Mouse (Mus musculus) neutrophil, adult 65 days (primary cell): Measurements from ENCODE around the gene Donson. TPM values are rescaled to one million over a fixed set of nuclear protein-coding genes. Genes with fewer than 3 reads are reported as not detected.

Experiments
- total RNA-seq: library from RNA; stranded (reverse); gene quantifications from 2 replicates; pipeline ENCODE4 v1.2.4, GENCODE M21; 2023

The Donson gene
- 16.7 and 25.7 TPM in 2 replicates for total RNA-seq

DNA sequence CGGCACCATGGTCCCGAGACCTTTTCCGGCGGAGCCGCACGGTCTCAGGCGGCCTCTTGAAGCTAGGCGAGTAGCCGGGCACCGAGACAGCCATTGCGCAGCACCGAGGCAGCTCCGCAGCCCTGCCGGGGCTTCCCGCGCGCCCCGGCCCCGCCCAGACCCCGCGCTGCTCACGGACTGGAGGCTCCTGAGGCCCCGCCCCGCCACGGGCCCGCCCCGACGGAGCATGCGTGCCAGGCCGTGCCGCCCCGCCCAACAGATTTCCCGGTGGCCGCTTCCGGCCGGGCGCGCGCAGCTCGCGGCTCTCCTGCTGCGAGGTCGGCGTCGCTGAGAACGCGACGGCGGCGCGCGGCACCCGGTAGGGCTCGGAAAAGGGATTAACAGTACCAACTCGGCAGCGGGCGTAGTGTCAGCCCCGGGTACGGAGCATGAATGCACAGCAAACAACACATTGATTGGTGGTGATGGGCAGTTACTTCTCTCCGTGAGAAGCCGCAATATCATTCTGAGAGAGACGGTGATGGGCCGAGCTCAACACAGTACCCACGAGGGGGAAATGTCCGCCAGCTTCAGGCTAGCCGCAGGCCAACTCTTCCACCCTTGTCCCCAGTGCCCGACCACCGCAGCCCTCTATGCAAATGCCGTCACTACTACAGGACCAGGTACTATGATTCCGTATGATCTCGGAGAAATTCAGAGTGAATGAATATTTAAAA, at the start of gene Donson:
Gene Donson, minus strand, starts transcription at position 152 of the 716 bp plus-strand sequence.

DNA sequence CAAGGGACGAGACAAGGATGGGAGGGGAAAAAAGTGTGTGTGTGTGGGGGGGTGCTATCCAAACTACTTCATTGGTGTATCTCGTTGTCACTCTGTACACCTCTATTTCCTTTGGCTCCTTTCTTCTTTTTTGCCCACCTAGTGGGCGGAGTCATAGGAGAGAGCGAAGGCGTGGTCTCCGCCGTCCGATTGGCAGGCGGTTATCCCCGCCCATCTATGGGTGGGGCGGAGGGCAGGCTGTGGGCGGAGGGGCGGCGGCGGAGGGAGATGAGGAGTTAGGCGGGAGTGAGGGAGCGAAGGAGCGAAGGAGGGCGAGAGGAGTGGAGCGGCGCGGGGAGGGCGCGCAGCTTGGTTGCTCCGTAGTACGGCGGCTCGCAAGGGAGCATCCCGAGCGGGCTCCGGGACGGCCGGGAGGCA, 40.5 kb upstream of the Donson start, which contains the start of gene Itsn1:
Gene Itsn1, plus strand, starts transcription at position 216 of the 417 bp plus-strand sequence.

GRCm38 (mm10) chr16:91728123-91729065, 39.8 kb upstream of the Donson start, which contains the start of gene Cryzl1:
Gene Cryzl1, minus strand, starts transcription at chr16:91728975.

GRCm38 (mm10) chr16:91647461-91648219, 40.9 kb downstream of the Donson start, which contains the start of gene Son:
Gene Son, plus strand, starts transcription at chr16:91647506.

GRCm38 (mm10) chr16:91646681-91647419, 41.7 kb downstream of the Donson start, which contains the start of gene Gart:
Gene Gart, minus strand, starts transcription at chr16:91646952.

Other genes with a start within 250 kb of the Donson start
- gene Ifnar1, start 203.5 kb downstream of the Donson start, total RNA-seq, result 87.2 and 88.5 TPM in 2 replicates
- 70.6 and 86.9 TPM in 2 replicates for gene Ifngr2, start 141.7 kb downstream of the Donson start, total RNA-seq
- gene Tmem50b, start 91.0 kb downstream of the Donson start, total RNA-seq, result 67.7 and 77.7 TPM in 2 replicates
- 1.2 and 1.4 TPM in 2 replicates for gene Dnajc28, start 69.7 kb downstream of the Donson start, total RNA-seq
- 31.4 and 36.9 TPM in 2 replicates for gene Gart, start 41.8 kb downstream of the Donson start, total RNA-seq
- 396 and 530 TPM in 2 replicates for gene Son, start 41.3 kb downstream of the Donson start, total RNA-seq
- 26.1 and 31.7 TPM in 2 replicates for gene Cryzl1, start 40.2 kb upstream of the Donson start, total RNA-seq
- gene Itsn1, start 40.5 kb upstream of the Donson start, total RNA-seq, result 13.1 and 16.3 TPM in 2 replicates